Mouse (Mus musculus): ENCODE measurements around the gene Tgfbi.

Tgfbi gene

DNA sequence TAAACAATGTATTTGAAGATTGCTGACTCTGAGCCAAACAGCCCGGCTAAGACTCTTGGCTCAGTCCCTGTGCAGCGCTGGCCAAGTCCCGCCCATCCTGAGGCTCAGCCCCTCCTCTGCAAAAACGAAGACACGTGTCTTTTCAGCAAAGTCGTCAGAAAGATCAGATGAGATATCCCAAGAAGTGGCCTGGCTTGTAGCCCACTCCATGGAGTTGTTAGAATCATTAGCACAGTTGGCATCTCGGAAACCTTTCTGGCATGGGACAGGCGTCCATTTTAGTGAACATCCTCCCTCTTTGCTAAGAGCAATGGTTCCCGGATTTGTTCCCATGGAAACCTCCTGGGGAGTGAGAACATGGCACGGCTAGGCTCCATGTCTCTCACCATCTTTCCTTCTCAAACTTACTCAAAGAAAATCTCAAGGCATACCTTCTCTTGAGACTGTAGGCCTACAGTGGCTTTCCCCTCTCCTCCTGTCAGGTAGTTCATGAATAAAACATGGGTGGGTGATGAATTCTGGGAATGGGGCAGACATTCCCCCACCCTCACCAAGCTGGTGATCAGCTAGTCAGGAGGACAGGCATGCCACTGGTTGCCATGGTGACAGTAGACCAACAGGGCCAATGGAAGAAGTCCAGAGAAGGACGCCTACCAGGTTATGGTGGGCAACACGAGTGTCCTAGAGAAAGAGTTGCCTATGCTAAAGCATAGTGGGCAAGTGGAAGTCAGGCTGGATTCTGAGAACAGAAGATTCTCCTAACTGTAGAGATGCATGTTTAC lies 11.3 kb upstream of the Tgfbi start:
- DNase-seq (ENCODE audit: low read depth, low spot score), result no peak

DNA sequence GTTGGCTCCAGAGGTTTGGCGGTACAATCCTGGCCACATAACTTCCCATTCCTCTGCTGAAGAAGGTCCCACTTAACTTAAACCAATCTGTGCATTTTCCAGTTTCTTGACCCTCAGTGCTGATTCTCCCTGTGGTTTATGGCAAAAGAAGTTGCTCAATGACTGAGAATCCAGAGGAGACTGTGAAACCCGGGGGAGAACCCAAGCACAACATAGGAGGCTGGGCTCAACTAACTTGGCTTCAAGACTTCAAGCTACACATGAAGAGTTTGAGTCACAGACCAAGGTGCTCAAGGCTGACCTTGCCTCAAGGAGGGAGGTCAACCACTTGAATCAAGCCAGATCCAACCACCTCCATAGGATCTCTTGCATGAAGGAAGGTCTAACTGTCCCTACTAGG lies 9.8 kb upstream of the Tgfbi start:
- no peak for DNase-seq (ENCODE audit: low read depth, low spot score)

DNA sequence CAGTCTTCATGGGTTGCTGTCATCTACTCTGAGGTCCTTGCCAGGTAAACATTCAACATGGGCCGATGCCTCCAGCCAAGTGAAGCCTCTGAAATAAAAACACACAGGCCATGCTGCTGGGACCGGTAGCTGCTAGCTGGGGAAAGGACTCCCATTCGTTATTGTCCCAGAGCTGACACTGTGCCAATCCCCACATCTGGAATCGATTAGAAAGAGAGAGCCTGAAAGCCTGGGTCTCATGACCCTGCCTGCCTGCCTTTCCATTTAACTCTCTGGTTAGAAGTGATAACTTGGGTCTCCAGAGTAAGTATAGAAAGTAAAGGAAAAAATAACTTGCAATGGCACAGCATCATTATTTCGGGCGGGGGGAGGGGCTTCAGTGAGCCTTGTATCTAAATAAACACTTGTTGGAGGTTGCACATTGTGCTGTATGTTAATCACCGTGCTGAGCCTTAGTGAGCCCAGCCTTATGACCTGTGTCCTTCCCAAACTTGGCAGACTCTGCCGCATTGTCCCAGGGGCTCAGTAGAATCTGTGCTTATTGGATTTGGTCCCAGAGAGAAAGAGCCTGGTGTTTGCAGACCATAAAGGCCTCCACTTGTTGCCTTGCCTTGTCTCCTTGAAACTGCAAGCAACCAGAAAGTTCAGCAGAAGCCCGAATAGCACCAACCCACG lies 9.0 kb upstream of the Tgfbi start:
- peak; percentile 89 for DNase-seq (ENCODE audit: low read depth, low spot score)

DNA sequence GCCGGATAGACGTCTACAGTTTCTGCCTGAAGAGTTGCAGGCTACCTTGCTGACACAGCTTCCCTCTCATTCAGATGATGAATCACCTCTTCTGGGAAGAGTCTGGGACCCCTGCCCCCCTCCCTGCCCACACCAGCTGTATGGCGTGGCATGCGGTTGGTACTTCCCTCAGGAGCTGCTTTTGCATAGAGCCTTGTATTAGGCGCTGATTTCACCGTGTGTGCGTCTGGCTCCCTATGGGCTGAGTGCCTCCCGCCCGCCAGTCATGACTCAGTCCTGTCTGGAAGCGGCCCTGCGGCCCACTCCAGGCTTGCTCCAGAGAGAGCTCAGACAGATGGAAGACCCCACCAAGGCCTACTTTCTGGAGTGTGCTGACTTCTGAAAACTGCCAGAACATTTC lies 8.1 kb upstream of the Tgfbi start:
- DNase-seq (ENCODE audit: low read depth, low spot score), result peak; percentile 72

DNA sequence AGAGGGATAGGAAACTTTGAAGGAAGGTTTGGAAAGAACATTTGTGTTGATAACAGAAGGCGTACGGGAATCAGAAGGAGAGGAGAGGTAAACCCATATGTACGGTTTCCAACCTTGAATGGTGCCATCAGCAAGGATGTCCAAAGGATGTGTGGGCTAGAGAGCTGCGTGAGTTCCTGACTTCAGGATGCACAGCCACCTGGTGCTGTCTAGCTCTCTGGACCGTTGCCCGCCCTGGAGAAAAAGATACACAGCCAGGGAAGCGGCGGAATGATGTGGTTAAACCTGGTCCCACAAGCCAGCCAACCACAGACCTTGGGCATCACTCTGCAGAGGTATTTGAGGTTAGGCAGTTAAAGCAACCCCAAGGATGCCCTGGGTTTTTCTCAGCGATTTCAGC lies 3.8 kb upstream of the Tgfbi start:
- no peak for DNase-seq (ENCODE audit: low read depth, low spot score)

DNA sequence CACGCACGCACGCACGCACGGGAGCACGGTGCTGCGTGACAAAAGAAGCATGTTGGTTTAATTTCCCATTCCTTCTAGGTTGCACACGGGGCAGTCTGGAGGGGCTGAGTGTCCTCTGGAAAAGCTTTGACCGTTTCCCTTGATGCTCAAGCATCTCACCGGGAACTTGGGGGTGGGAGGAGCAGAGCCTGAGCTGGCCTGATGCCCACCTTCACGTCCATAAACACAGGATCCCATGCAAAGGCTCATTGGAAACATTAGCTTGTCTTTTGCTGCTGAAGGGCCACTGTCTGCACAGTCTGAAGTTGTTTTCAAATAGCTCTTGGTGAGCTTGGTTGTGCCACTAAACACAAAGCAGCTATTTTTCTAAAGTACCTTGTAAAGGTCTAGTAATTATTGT lies 2.6 kb upstream of the Tgfbi start:
- DNase-seq (ENCODE audit: low read depth, low spot score), result no peak

DNA sequence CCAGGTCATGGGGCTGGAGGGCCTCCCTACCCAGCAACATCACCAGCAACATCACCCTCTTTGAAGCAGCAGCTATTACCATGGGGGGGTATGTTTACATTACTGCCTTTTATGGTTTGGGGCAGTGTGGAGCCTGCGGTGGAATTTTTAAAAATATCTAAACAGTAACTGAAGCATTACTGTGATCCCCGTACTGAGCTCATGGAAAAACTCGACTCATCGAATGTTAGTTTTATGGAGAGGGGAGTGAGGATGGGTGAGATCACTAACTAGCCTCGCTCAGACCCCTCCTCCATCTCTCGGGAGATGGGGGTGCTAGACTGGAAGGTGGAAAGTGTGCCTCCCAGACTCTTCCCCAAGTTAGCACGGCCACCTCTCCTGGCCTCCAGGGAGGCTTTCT lies 2.1 kb upstream of the Tgfbi start:
- DNase-seq (ENCODE audit: low read depth, low spot score), result no peak

DNA sequence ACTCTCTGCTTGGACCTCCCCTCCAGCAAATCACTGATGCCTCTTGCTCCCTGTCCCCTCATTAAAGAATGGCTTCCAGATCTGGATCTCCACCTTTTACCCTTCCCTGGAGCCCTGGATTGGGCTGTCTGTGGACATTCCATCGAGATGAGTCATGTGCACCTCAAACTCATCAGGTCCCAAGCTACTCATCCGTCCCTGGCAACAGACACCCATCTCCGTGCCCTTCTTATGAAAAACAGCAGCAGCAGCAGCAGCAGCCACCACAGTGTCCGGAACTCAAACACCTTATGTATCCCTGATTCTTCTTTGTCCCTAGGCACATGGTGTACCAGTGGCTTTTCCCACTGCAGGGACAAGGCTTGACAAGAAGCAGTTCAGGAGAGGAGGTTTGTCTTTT lies 1.5 kb upstream of the Tgfbi start:
- no peak for DNase-seq (ENCODE audit: low read depth, low spot score)

DNA sequence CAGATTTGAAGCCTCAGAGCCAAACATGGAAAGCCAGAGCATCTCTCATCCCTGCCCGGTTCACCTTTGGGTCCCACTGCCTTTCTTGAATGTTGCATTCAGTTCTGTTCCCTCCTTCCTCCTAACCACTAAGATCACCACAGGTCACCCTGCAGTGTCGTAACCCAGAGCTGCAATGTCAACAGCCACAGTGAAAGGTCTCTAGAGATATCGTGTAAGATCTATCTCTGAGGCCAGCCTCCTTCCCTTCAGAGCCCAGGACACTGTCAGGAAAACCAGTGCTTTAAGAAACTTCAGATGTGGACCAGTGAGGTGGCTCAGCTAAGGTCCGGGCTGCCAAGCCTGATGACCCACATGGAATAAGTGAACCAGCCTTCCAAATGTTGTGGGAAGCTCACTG lies 1.8 kb downstream of the Tgfbi start:
- no peak for DNase-seq (ENCODE audit: low read depth, low spot score)

DNA sequence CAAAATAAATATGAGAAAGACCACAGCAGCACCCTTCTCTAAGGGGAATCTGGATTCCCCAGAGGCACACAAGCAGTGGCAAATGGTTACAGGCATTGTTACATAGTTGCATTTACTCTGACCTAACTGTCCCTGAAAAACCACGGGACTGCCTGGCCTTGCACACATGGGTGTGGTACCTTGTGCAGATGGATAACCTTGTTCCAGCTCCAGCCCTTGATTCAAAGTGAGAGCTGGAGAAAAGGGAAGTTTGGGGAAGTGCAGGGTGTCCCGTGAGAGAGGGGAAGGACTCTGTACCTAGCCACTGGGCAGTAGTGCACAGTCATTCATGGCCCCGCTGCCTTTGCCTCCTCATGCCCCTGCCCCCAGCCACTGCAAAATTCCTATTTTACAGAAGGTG lies 2.4 kb downstream of the Tgfbi start:
- DNase-seq (ENCODE audit: low read depth, low spot score), result no peak

DNA sequence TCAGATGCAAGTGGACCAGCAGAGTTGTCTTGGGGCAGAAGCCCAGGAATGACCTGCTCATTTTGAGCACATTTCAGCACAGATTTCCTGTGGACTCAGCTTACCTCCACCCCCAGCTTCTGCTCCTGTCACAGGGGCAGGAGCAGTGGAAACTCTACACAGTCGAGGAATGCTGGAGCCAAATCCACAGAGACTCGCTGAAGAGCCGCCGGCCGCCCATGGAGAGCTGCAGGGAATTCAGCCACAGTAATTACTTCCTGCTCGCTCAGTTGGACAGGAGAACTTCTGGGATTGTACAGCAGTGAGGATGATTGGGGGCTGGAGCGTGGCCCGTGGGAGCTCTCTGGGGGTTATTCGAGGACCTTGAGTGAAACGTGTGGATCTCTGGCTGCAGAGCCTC lies 3.0 kb downstream of the Tgfbi start:
- DNase-seq (ENCODE audit: low read depth, low spot score), result peak; percentile 20

DNA sequence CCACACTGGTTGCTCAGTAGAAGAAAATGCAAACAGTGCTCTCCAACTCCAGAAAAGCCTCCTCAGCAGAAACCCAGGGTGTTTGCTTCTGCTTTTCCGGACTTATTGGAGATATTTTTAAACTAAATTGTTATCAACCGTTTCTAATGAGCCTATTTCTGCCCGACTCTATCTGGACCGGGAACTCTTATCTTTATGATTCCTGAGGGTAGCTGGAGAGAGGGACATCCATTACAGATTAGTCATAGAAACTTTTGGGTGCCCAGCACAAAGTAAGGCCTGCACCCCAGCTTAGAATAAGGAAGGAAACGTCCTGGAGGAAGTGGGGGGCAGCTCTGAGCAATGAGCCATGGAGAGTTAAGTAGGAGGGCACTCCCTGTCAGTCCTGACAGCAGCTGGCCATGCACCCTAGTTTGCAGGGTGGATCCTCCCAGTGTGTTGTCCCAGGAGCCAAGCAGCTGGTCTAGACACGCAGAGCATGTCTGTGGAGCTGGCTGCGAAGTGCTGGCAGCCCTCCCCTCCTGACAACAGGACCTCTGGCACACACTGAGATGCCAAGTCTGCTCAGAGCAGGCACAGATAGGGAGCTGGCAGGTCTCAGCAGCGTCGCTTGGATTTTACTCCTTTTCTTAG lies 4.2 kb downstream of the Tgfbi start:
- DNase-seq (ENCODE audit: low read depth, low spot score), result no peak

DNA sequence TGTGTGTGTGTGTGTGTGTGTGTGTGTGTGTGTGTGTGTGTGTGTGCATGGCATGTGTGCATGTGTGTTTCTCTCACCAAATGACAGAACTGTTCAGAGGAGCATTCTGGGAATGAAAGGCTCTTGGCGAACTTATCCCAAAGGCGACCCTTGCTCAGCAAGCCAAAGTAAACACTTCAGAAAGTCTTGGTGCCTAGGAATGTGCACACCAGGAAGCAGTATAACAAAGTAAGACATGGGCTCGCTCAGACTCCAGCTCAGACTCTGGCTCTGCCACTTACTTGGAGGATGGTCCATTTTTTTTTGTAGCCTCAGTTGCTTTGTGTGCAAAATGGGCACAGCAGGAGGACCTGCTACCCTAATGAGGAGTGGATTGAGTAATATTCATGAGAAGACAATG lies 5.4 kb downstream of the Tgfbi start:
- DNase-seq (ENCODE audit: low read depth, low spot score), result no peak

DNA sequence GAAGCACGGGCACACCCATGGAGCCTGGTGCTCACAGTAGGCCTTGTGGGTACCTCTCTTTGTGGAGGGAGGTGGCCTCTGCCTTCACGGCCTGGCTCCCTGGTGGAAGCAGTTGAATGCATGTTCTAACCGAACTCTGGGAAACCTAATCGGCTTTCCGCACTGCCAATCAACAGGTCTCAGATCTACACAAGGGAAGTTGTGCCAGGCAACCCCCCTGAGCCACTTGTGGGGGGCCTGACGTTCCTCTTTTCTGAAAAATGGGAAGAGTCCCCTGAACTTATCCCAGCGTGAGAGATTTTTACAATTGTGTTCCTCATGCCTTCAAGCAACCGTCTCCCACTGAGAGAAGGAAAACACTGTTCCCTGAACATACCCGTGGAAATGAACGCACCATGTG lies 5.9 kb downstream of the Tgfbi start:
- no peak for DNase-seq (ENCODE audit: low read depth, low spot score)

DNA sequence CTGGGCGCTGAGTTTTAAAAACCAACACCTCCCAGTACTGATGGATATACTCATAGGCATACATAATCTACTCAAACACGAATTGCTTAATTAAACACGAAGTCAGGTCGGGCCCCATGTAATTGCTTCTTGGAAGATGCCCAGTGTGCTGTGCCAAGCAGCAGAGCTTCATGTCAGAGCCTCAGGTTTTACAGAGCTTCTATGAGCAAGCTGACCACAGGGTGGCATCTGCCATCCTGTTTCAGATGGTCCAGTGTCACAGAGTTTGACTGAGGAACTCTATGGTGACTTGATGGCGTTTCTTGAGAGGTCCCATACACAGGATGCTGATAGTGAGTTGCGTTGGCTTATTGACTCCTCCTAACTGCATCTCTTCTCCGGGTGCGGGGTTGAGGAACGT lies 6.5 kb downstream of the Tgfbi start:
- no peak for DNase-seq (ENCODE audit: low read depth, low spot score)

DNA sequence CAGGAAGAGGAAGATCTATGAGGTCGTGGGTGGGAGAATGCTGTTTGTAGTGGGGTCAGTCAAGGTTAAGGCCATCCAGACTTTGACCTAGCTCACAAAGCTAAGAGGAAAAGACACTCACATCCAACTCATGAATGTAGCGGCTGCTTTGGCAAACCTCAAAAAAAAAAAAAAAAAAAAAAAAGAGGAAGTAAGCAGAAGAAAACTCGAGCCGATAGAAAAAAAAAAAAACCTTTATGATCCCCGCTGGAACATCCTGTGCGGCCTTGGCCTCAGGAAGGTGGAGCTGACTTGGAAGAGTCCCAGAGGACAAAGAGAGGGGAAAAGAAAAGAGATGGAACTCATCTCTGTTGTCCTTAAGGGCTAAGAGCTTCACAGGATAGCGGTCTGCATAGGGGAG lies 7.1 kb downstream of the Tgfbi start:
- DNase-seq (ENCODE audit: low read depth, low spot score), result no peak

DNA sequence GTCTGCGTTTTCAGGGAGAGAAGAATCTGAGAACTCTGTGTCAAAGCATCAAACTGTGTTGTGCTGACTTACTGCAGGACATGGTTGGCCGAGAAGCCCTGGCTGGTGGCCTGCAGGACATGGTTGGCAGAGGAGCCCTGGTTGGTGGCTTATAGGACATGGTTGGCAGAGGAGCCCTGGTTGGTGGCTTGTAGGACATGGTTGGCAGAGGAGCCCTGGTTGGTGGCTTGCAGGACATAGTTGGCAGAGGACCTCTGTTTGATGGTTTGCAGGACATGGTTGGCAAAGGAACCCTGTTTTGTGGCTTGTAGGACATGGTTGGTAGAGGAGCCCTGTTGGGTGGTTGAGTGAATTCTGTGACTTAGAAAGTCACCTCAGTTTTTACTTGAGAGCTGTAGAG lies 7.9 kb downstream of the Tgfbi start:
- DNase-seq (ENCODE audit: low read depth, low spot score), result no peak

DNA sequence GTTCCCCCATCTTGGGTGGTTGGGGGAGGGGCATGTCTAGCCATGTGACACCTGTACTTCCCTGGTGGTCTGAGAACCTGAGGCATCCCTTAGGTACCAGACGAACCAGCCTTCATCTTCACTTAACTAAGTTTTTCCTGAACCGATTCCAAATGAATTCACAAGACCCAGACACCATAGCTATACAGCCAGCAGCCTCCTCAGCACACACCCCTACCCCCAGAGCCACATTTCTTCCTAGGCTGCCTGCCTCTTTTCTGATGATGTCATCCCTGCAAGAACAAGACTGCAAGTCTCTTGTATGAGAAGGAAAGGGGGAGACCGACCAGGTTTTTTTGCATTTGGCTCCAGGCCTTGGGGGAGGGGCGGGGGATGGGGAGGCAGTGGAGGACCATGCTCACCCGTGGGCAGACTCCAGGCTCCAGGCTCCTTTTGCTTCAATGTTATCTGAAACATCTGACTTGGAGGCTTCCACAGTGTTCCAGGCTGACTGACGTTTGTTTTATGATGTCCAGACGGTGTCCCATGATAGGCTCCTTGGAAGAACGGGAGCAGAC lies 13.0 kb downstream of the Tgfbi start:
- no peak for DNase-seq (ENCODE audit: low read depth, low spot score)

DNA sequence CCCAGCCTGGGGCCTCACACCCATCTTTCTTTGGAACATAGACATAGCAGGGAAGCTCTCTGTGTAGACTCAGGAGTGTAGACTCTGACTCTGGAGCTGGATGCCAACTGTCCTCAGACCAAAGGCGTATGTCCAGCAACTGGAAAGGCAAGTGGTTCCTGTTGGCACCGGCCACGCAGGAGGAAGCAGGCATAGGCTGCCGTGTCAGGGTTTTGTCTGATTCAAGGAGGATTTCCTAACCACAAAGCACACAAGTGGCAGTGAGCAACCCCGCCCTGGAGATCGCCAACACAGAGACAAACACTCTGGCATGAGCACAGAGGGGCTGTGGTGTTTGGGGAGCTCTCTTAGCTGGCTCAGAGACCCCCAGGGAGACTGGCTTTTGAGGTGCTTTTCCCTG lies 17.2 kb downstream of the Tgfbi start:
- DNase-seq (ENCODE audit: low read depth, low spot score), result no peak

DNA sequence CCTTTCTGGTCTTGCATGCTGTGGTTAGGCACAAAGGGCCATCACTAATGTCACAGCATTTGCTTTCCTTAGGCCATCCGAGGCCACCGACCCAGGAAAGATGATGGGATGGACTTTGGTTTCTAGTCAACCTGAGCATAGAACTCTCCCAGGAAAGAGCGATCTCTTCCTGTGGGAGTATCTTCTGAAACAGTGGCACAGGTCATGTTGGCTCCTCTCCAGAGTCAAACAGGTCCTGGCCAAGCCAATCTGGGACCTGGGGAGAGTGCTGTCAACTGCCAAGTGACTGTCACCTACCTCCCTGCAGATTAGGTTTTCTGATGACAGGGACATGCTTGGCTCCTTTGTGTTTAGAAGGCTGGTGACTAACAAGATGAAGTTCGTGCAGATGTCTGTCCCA lies 20.8 kb downstream of the Tgfbi start:
- no peak for DNase-seq (ENCODE audit: low read depth, low spot score)

DNA sequence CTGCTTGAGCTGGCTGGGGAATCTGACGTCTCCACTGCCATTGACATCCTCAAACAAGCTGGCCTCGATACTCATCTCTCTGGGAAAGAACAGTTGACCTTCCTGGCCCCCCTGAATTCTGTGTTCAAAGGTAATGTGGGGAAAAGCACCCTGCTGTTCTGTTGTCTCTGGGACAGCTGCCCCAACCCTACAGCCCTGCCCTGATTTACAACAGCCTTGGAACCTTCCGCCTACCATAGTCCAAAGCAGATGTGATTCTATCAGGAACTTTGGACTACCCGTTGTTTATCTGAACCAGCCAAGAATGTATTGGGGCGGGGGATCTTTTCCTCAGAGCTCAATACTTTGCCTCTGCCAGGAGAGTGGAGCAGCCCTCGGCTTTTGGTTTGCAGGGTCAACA lies 21.2 kb downstream of the Tgfbi start:
- no peak for DNase-seq (ENCODE audit: low read depth, low spot score)

DNA sequence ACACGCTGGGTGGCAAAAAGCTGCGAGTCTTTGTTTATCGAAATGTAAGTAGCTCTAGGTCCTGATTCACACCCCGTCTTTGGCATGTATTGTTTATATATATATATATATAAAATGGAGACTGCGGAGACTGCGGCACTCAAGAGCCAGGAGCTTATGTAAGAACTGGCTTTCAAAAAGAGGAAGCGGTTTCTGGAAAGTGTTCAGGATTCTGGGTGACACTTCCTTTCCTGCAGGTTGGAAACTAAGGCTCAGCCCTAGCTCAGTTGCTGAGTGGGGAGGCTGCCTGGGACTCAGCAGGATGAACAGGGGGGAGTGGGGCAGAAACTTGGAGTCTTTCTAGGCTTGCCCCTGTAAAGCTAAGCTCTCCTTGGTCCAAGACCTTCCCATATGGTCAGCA lies 22.0 kb downstream of the Tgfbi start:
- DNase-seq (ENCODE audit: low read depth, low spot score), result no peak

DNA sequence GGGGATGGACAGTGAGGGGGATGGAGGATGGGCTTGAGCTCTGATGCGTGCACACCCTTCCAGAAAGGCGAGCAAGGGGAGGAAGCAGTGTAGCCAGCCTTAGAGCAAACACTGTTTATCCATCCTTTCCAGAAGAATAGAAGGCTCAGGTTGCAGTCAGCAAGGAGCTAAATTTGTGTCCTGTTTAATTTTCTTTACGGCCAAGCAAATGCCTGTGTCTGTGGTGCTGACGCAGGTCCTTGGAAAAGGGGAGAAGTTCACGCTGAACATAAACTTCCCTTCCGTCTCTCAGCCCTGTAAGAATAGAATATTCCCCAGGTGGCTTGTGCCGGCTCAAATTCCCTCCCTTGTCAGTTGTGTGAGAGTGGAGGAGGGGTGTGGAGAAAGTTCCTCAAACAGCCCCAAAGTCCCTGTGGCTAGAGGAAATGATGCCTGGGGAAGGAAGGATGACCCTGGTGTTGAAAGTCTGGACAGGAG lies 24.9 kb downstream of the Tgfbi start:
- DNase-seq (ENCODE audit: low read depth, low spot score), result peak; percentile 58

All from forelimb bud, embryonic 11.5 days (tissue).